Mouse (Mus musculus) spleen, postnatal 36 days (tissue): Measurements from ENCODE around the gene Exosc5.

Experiments
- DNase-seq, 2 experiments: peaks; one replicate each; pipeline ENCODE4 v3.0.0; 2022; ENCODE audit warnings: low spot score in 2 of 2, mixed read lengths in 1 of 2

Gene Exosc5

DNA sequence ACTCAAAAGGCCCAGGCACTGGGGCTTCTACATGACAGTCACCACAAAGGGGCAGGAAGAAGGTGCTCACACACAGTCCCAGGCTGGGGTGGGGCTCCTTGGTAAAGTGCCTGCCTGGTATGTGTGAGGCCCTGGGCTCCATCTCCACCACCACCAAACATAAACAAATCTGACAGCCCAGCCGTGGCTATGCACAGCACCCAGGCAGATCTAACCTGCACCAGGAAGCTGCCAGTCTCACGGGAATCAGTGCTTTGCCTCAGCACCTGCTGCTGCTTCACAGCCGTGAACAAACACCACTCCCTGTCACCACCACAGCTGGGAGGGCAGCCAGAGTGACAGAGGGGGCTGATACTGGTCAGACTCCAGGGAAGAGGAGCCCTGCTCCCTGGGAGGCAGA, 22.6 kb upstream of the Exosc5 start:
- DNase-seq = peak; percentile 93 to 94

- no peak for DNase-seq
These were observed 21.9 kb upstream of the Exosc5 start for GRCm38 (mm10) chr7:25637099-25637498.

DNA sequence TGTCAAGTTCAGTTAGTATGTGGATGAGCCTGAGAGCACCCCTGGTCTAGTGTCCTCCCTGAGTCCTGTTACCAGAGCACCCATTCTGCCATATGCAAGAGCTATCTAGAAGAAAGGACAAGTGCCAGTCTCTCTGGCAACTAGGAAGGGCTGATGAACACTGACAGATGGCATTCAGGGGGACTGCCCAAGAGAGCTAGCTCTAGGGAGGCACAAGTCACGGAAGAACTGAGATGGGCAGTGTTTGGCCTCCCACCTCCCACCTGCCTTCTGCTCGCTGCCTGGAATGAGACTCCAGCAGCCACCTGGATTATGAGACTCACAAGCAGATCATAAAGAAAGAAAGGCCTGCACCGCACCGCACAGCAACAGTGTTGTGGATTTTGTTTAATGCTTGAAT, 19.2 kb upstream of the Exosc5 start:
- no peak for DNase-seq

GRCm38 (mm10) chr7:25644136-25644535, 14.8 kb upstream of the Exosc5 start:
- no peak for DNase-seq

DNA sequence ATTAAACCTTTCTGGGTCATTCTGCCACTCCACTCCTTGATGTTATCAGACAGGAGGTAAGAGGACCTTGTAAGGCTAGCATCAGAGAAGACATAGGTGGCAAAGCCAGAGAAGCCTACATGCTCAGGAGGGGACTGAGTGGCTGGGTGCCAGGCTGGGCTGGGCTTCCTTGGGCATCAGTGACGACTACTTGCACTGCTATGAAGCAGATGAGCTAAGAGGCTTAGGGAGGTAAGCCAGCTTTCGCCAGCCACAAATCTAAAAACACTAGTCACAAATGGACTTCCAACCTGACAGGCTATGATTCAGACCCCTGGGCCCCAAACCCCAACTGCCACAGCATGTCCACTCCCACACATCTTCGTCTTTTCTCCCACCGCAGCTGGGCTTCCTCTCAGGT, 14.3 kb upstream of the Exosc5 start:
- DNase-seq = no peak

DNA sequence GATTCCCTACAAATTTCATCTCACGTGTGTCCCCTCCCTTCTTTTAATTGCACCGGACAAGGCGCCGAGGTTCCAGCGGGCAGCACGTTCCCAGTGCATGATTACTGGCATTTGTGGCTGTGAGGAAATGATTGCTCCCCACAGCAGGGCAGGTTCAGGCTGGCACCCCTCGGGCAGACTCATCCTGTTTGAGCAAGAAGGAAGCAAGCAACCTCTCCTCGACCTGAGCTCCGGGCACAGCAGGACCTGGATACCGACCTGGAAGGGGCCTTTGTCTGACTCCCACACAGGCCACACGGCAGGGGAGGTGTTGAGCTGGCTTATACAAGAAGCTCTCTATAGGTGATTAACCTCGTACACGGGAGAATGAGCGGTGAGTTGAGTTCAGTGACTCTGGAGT, 13.9 kb upstream of the Exosc5 start:
- DNase-seq = no peak

GRCm38 (mm10) chr7:25647574-25648123, 11.3 kb upstream of the Exosc5 start:
- peak; percentile 79 to 83 for DNase-seq

GRCm38 (mm10) chr7:25649839-25650238, 9.1 kb upstream of the Exosc5 start:
- no peak for DNase-seq

DNA sequence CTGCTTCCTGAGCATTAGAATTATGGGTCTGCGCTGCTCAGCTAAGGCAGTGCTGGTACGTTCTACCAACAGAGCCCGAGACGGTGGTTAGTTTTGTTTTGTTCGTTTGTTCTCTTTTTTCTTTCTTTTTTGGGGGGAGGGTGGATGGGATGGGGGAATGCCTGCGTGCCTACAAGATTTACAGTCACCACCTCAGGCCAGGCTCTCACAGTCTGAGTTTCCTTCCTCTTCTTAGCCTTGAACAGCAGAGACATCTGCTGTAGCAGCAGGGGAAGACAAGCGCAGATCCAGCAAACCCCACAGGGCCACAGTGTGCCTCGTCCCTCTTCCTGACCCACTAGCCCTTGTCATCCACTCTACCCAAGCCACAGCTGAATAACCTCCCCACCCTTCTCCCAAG, 7.7 kb upstream of the Exosc5 start:
- DNase-seq = peak; percentile 84 to 86

GRCm38 (mm10) chr7:25652244-25652759, 6.7 kb upstream of the Exosc5 start:
- peak; percentile 77 to 80 for DNase-seq

DNA sequence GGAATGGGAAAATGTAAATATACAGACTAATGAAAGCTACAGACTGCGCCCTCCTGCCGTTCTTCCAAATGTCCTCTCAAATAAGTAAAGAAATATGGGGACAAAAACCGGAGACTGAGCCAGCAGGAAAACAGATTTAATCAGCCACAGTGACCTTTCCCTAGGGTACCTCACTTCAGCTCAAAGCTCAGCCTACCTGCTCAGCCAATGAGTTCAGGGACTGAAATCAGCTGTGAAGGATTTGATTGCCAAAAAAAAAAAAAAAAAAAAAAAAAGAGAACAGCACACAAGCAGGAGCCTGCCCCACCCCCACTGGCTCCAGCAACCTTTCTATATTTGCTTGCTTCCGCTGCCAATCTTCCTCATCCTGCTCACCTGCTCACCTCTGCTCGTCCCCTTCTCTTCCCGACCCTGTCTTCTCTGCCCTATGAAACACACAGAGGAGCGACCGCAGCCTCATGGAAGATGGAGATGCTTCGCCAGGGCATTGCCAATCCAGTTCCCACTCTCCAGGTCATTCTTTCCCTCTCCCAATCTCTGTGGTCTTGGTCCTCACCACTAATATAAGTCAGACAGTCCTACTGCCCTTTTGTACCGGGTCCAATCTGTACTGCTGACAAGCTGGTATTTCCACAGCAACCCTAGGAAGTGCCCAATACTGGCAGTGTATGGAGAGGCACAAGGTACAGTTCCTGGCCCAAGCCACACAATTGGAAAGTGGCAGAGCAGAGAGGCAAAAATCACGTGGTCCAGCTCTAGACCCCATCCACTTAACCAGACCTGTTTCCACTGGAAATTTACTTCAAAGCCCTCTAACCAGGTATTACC, 3.1 kb upstream of the Exosc5 start:
- no peak for DNase-seq

- DNase-seq = no peak
These were observed 1.2 kb upstream of the Exosc5 start for GRCm38 (mm10) chr7:25657785-25658184.

- DNase-seq = no peak
These were observed 7.4 kb downstream of the Exosc5 start for GRCm38 (mm10) chr7:25666381-25666780.

DNA sequence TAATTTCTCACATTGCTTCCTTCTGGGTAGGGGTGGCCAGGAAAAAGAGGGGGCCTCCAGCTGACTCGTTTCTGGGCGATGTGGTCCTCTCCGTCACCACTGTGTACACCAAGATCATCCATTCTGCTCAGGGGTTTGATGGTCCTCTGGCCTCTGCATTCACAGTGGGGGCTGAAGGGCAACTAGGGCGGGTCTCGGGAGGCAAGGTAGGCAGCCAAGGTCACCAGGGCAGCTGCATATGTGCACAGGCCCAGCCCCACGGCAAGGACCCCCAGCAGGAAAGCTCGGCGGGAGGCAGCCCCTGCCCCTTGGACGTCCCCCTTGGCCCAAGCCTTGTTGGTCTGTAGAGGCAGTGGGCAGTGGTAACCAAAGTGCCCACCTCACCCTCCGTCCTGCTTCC, 10.2 kb downstream of the Exosc5 start:
- DNase-seq = no peak

DNA sequence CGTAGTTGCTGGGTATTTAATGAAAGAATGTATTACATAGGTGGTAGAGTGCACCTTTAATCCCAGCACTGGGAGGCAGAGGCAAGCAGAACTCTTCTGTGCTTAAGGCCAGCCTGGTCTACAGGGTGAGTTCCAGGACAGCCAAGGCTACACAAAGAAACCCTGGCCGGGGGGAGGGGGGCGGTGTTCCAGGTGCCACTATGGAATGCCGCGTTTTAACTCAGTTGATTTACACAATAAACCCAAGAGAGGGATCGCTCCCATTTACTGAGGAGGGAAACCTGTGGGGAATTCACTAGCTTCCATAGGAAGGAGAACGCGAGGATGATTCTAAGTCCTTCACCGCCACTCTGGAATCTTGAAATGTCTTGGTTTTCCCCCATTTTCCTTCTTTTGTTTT, 10.7 kb downstream of the Exosc5 start:
- DNase-seq = no peak

GRCm38 (mm10) chr7:25670096-25670495, 11.1 kb downstream of the Exosc5 start:
- no peak for DNase-seq

DNA sequence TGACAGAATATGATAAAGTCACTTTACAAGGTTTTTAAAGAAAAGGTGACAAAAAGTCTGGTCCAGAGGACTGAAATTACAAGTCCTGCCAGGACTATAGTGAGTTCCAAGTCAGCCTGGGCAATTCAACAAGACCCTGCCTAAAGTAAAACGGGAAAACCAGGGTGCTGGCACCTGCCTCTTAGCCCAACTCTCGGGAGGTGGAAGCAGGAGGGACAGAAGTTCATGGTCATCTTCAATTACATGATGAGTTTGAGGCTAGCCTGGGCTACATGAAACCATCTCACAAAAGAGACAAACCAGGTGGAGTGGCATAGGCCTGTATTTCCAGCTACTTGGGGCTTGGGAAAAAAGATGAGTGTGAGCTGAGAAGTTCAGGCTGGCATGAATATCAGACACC, 12.7 kb downstream of the Exosc5 start:
- no peak for DNase-seq

DNA sequence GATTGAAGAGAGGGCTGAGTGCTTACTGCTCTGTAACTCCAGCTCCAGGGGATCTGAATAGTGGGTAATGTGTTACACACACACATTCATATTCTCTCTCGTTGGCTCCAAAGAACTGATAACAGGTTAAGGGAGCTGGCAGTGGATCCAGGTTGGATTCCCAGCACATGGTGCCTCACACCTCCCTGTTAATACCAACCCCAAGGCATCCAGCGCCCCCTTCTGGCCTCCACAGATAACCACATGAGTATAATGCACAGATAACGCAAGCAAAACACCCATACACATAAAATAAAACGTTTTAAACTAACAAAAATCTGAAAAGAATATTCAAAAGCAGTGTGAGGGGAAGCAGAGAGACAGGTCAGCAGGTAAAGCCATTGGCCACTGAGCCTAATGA, 13.5 kb downstream of the Exosc5 start:
- no peak for DNase-seq

GRCm38 (mm10) chr7:25674297-25674696, 15.3 kb downstream of the Exosc5 start:
- DNase-seq = no peak

DNA sequence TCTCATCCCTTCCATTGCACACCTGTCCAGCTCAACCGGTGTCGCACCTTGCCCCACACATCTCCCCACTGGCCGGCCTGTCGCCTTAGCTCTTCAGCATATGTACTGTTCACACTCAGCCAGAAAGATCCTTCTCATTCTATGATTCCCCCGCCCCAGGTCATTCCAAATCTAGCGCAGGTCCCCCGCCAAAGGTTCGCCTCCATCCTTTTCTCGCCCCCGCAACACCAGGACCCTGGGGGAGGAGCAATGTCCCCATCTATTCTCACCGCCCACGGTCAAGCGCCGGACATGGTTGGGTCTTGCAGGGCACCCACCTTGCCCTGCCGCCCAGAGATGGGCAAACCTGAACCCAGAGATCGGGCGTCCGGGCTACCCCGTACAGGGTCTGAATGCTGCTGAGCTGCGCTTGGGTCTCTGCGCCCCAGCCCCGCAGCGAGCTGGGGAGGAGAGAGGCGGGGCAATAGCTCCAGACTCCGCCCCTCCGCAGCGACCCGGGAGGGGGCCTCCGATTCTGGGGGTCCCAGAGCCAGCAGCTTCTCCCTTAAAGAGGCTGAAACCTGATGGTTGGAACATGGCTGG, 15.8 kb downstream of the Exosc5 start, which contains the start of gene Tmem91:
Gene Tmem91, minus strand, starts transcription at position 448 of the 582 bp plus-strand sequence.
- no peak for DNase-seq

GRCm38 (mm10) chr7:25675405-25675804, 16.4 kb downstream of the Exosc5 start:
- DNase-seq = no peak

GRCm38 (mm10) chr7:25676085-25676781, 17.3 kb downstream of the Exosc5 start:
- no peak for DNase-seq
